Mouse (Mus musculus): ENCODE data around the gene Coq5. TPM values are rescaled to one million over a fixed set of nuclear protein-coding genes. Genes with fewer than 3 reads are reported as not detected.

The Coq5 gene
- total and polyA plus RNA-seq, 3 experiments = 41.9 to 46.7 (median 43.9) TPM

GRCm38 (mm10) chr5:115235786-115236263 is 43.6 kb upstream of the Coq5 start, which contains the start of gene Pop5:
TSS of gene Pop5 (plus strand) at chr5:115235836.
- Histone ChIP-seq H3K9me3 (replicated peaks; ENCODE audit: low read length) (no peaks in the 10 kb centered on the region), H3K36me3 (replicated peaks in 1 of 2; ENCODE audit: control insufficient read depth in 1 of 2, insufficient read depth in 1 of 2, low read length in 1 of 2) (peaks cover 13 to 15% of the 10 kb centered on the region in 2 experiments), H3K9ac (ENCODE audit: insufficient read depth, low read depth) (no peak within 1 kb of the TSS), H3K4me3 (replicated peaks in 1 of 3; ENCODE audit: low read depth in 2 of 3, low read length in 2 of 3, poor library complexity in 1 of 3) (peak within 1 kb of the TSS in 1 of 3 experiments; percentile 21), H3K4me2 (ENCODE audit: insufficient read depth, low read depth, poor library complexity, severe bottlenecking) (no peak within 1 kb of the TSS), H3K27me3 (replicated peaks) (no peaks in the 10 kb centered on the region), H3K4me1 (ENCODE audit: control insufficient read depth in 1 of 2, insufficient read depth in 2 of 2) (peaks cover 10 to 27% of the 10 kb centered on the region in 2 experiments), H3K27ac (ENCODE audit: insufficient read depth, low read depth) (no peak within 1 kb of the TSS), H3K79me2 (replicated peaks; ENCODE audit: control insufficient read depth, extremely low read depth, insufficient read depth, poor library complexity, severe bottlenecking) (peaks cover 19% of the 10 kb centered on the region)
- TF ChIP-seq SMC3 (IDR thresholded peaks at IDR 0.05; ENCODE audit: low read depth, low read length) (peak; percentile 72), BHLHE40 (IDR thresholded peaks at IDR 0.05; ENCODE audit: low read depth, low read length) (no peak), ZMIZ1 (IDR thresholded peaks at IDR 0.05; ENCODE audit: low read depth, low read length) (no peak), ZKSCAN1 (IDR thresholded peaks at IDR 0.05; ENCODE audit: borderline replicate concordance, low read depth, low read length) (no peak), RCOR1 (conservative IDR thresholded peaks at IDR 0.05; ENCODE audit: low read depth, low read length) (no peak), MEF2A (IDR thresholded peaks at IDR 0.05; ENCODE audit: borderline replicate concordance, low read depth, low read length) (peak; percentile 97), UBTF (IDR thresholded peaks at IDR 0.05; ENCODE audit: low read depth, low read length) (no peak), MAFK (IDR thresholded peaks at IDR 0.05; ENCODE audit: insufficient replicate concordance, low read length) (no peak), NELFE (IDR thresholded peaks at IDR 0.05; ENCODE audit: low read depth, low read length) (no peak), NRF1 (IDR thresholded peaks at IDR 0.05; ENCODE audit: low read depth, low read length) (no peak), RAD21 (IDR thresholded peaks at IDR 0.05; ENCODE audit: low read depth, low read length) (peak; percentile 88), CTCF (conservative IDR thresholded peaks at IDR 0.05 in 1 of 2, IDR thresholded peaks at IDR 0.05 in 1 of 2; ENCODE audit: low read depth in 2 of 2, low read length in 2 of 2) (peak; percentile 83 to 93)
- in situ Hi-C loops (cut with MboI; ENCODE audit: low pct_ligation_motif_present, low pct_unique_long_range_greater_than_20kb, low sequenced_read_pairs) (loop anchor here (5.0 kb wide), 2 partner anchors 109 to 259 kb away; no protein-coding TSS in a partner anchor), dilution Hi-C loops (cut with MboI; ENCODE audit: extremely low pct_ligation_motif_present, extremely low pct_unique_long_range_greater_than_20kb, low sequenced_read_pairs) (no loop called here)
- DNase-seq (ENCODE audit: extremely low read depth) = peak; percentile 78

GRCm38 (mm10) chr5:115237803-115238728 is 41.4 kb upstream of the Coq5 start:
- peak overlapping the region; percentile 12 for H3K27ac ChIP-seq (ENCODE audit: insufficient read depth, low read depth)
- H3K9me3 ChIP-seq (replicated peaks; ENCODE audit: low read length) = no peaks in the 10 kb centered on the region
- peak overlapping the region; percentile 54 for H3K9ac ChIP-seq (ENCODE audit: insufficient read depth, low read depth)
- dilution Hi-C loops (cut with MboI; ENCODE audit: extremely low pct_ligation_motif_present, extremely low pct_unique_long_range_greater_than_20kb, low sequenced_read_pairs) = no loop called here
- peaks cover 19% of the 10 kb centered on the region for H3K79me2 ChIP-seq (replicated peaks; ENCODE audit: control insufficient read depth, extremely low read depth, insufficient read depth, poor library complexity, severe bottlenecking)
- peak overlapping the region; percentile 54 to 95 (median 90) for H3K4me3 ChIP-seq (replicated peaks in 1 of 3; ENCODE audit: low read depth in 2 of 3, low read length in 2 of 3, poor library complexity in 1 of 3)
- in situ Hi-C loops (cut with MboI; ENCODE audit: low pct_ligation_motif_present, low pct_unique_long_range_greater_than_20kb, low sequenced_read_pairs) = loop anchor here (5.0 kb wide), 2 partner anchors 111 to 261 kb away; no protein-coding TSS in a partner anchor
- TF ChIP-seq CTCF (conservative IDR thresholded peaks at IDR 0.05 in 1 of 2, IDR thresholded peaks at IDR 0.05 in 1 of 2; ENCODE audit: low read depth in 2 of 2, low read length in 2 of 2) = peak in 1 of 2 experiments; percentile 13; a peak in 1 of 4 replicates
- TF ChIP-seq SIN3A (IDR thresholded peaks at IDR 0.05; ENCODE audit: low read length) = peak; percentile 30
- TF ChIP-seq USF1 (IDR thresholded peaks at IDR 0.05; ENCODE audit: low read depth, low read length) = no peak
- no peak for TF ChIP-seq MAZ (IDR thresholded peaks at IDR 0.05; ENCODE audit: low read depth, low read length)
- TF ChIP-seq POLR2A (IDR thresholded peaks at IDR 0.05; ENCODE audit: low read depth, low read length) = peak; percentile 89
- TF ChIP-seq RAD21 (IDR thresholded peaks at IDR 0.05; ENCODE audit: low read depth, low read length) = no peak
- TF ChIP-seq MXI1 (IDR thresholded peaks at IDR 0.05; ENCODE audit: low read depth, low read length) = peak; percentile 89
- peak; percentile 89 for TF ChIP-seq ZMIZ1 (IDR thresholded peaks at IDR 0.05; ENCODE audit: low read depth, low read length)
- no peak for TF ChIP-seq ETS1 (conservative IDR thresholded peaks at IDR 0.05; ENCODE audit: low read depth, low read length)
- TF ChIP-seq E2F4 (IDR thresholded peaks at IDR 0.05; ENCODE audit: insufficient replicate concordance, low read depth, low read length) = no peak
- TF ChIP-seq NRF1 (IDR thresholded peaks at IDR 0.05; ENCODE audit: low read depth, low read length) = peak; percentile 94
- peak; percentile 77; the same call in 1 of the 2 replicates for TF ChIP-seq MAX (IDR thresholded peaks at IDR 0.05; ENCODE audit: low read length)
- TF ChIP-seq MYC (IDR thresholded peaks at IDR 0.05; ENCODE audit: low read depth, low read length) = 0 out of 2 replicates have a peak, but pooled peaks have one; percentile 19
- TF ChIP-seq UBTF (IDR thresholded peaks at IDR 0.05; ENCODE audit: low read depth, low read length) = 0 out of 2 replicates have a peak, but pooled peaks have one; percentile 25
- TF ChIP-seq IRF4 (IDR thresholded peaks at IDR 0.05; ENCODE audit: low read depth, low read length) = peak; percentile 55; the same call in 1 of the 2 replicates
- TF ChIP-seq RCOR1 (conservative IDR thresholded peaks at IDR 0.05; ENCODE audit: low read depth, low read length) = no peak
- TF ChIP-seq USF2 (conservative IDR thresholded peaks at IDR 0.05; ENCODE audit: low read depth, low read length) = no peak
- peak; percentile 69; the same call in 1 of the 2 replicates for TF ChIP-seq TBP (conservative IDR thresholded peaks at IDR 0.05; ENCODE audit: low read depth, low read length)
- TF ChIP-seq ELF1 (IDR thresholded peaks at IDR 0.05; ENCODE audit: low read depth, low read length) = peak; percentile 58
- peak; percentile 75; the same call in 1 of the 2 replicates for TF ChIP-seq TCF12 (IDR thresholded peaks at IDR 0.05; ENCODE audit: low read depth, low read length)
- peak; percentile 84 for TF ChIP-seq NELFE (IDR thresholded peaks at IDR 0.05; ENCODE audit: low read depth, low read length)
- TF ChIP-seq HCFC1 (IDR thresholded peaks at IDR 0.05; ENCODE audit: low read depth, low read length) = peak; percentile 68
- H3K36me3 ChIP-seq (replicated peaks in 1 of 2; ENCODE audit: control insufficient read depth in 1 of 2, insufficient read depth in 1 of 2, low read length in 1 of 2) = peaks cover 34 to 38% of the 10 kb centered on the region in 2 experiments
- peak; percentile 90 for DNase-seq (ENCODE audit: extremely low read depth)
- H3K27me3 ChIP-seq (replicated peaks) = no peaks in the 10 kb centered on the region
- peak overlapping the region; percentile 87 for H3K4me2 ChIP-seq (ENCODE audit: insufficient read depth, low read depth, poor library complexity, severe bottlenecking)
- H3K4me1 ChIP-seq (ENCODE audit: control insufficient read depth in 1 of 2, insufficient read depth in 2 of 2) = peaks cover 0 to 9% of the 10 kb centered on the region in 2 experiments; a peak in 2 of 4 replicates

Data from CH12.LX (cell line).